Mouse (Mus musculus) ES-Bruce4 (cell line): ENCODE results near the gene Cdhr1. TPM values are rescaled to one million over a fixed set of nuclear protein-coding genes. Genes with fewer than 3 reads are reported as not detected.

ENCODE experiments used
- H3K27ac ChIP-seq: 2 replicates; pipeline ENCODE4 v1.5.1; 2012; ENCODE audit warnings: low read length, inconsistent platforms; ENCODE audit not compliant: insufficient read depth
- H3K27me3 ChIP-seq: 2 replicates; pipeline ENCODE4 v1.6.1; 2012; ENCODE audit warnings: mild to moderate bottlenecking, low read length, inconsistent platforms; ENCODE audit not compliant: control insufficient read depth, poor library complexity, insufficient read depth, severe bottlenecking
- H3K36me3 ChIP-seq: 2 replicates; pipeline ENCODE4 v1.6.1; 2012; ENCODE audit warnings: inconsistent platforms, mild to moderate bottlenecking, low read length, moderate library complexity; ENCODE audit not compliant: control insufficient read depth, poor library complexity, insufficient read depth, severe bottlenecking
- H3K4me1 ChIP-seq: one replicate; pipeline ENCODE4 v1.8.1; 2011; ENCODE audit warnings: low read length; ENCODE audit not compliant: control insufficient read depth, insufficient read depth
- H3K4me3 ChIP-seq: 2 replicates; pipeline ENCODE4 v1.5.1; 2011; ENCODE audit warnings: low read depth, mild to moderate bottlenecking, low read length
- H3K9ac ChIP-seq: 2 replicates; pipeline ENCODE4 v1.6.1; 2012; ENCODE audit warnings: low read depth, mild to moderate bottlenecking, inconsistent platforms; ENCODE audit not compliant: poor library complexity, severe bottlenecking
- H3K9me3 ChIP-seq: replicated peaks from 2 replicates; pipeline ENCODE4 v1.6.1; 2012; ENCODE audit warnings: mild to moderate bottlenecking, low read length, inconsistent platforms; ENCODE audit not compliant: control insufficient read depth, poor library complexity, insufficient read depth, severe bottlenecking
- CTCF ChIP-seq: IDR thresholded peaks from one replicate; pipeline ENCODE4 v1.8.1; 2011; ENCODE audit warnings: low read depth, low read length
- EP300 ChIP-seq: IDR thresholded peaks from 2 replicates; pipeline ENCODE4 v1.6.1; 2011; ENCODE audit warnings: low read depth, low read length; ENCODE audit not compliant: insufficient read depth
- POLR2A ChIP-seq: IDR thresholded peaks from one replicate; pipeline ENCODE4 v1.8.1; 2011; ENCODE audit warnings: low read length; ENCODE audit not compliant: insufficient read depth
- polyA plus RNA-seq: library from polyadenylated mRNA; stranded (reverse); fragments of >200 nt; gene quantifications from 2 replicates; pipeline ENCODE4 v1.2.4, GENCODE M21; 2011; ENCODE audit warnings: low read depth; ENCODE audit not compliant: missing spikeins, insufficient read depth, insufficient read length

Cdhr1 gene
- polyA plus RNA-seq, 1 experiment, result 1.0 TPM

GRCm38 (mm10) chr14:37067629-37068028 is 30.5 kb downstream of the Cdhr1 start, which contains the start of gene Lrit2:
Lrit2 (plus strand) TSS chr14:37067929.
- no peak within 1 kb of the TSS for H3K9ac ChIP-seq
- TF ChIP-seq EP300, result no peak
- no peak for TF ChIP-seq CTCF
- no peak for TF ChIP-seq POLR2A
- no peaks in the 10 kb centered on the region; the same call in 1 of the 2 replicates for H3K27me3 ChIP-seq
- no peaks in the 10 kb centered on the region for H3K36me3 ChIP-seq
- H3K27ac ChIP-seq, result no peak within 1 kb of the TSS
- no peaks in the 10 kb centered on the region for H3K4me1 ChIP-seq
- H3K9me3 ChIP-seq, result no peaks in the 10 kb centered on the region
- no peak within 1 kb of the TSS for H3K4me3 ChIP-seq

GRCm38 (mm10) chr14:37066636-37067035 is 31.5 kb downstream of the Cdhr1 start:
- Histone ChIP-seq H3K9me3 (no peaks in the 10 kb centered on the region), H3K4me1 (no peaks in the 10 kb centered on the region), H3K9ac (no peak overlapping the region), H3K36me3 (no peaks in the 10 kb centered on the region), H3K27ac (no peak overlapping the region), H3K27me3 (no peaks in the 10 kb centered on the region; the same call in 1 of the 2 replicates), H3K4me3 (no peak overlapping the region)
- TF ChIP-seq POLR2A, result no peak
- no peak for TF ChIP-seq CTCF
- no peak for TF ChIP-seq EP300

GRCm38 (mm10) chr14:37064849-37065248 is 33.3 kb downstream of the Cdhr1 start:
- Histone ChIP-seq H3K9ac (no peak overlapping the region), H3K36me3 (no peaks in the 10 kb centered on the region), H3K9me3 (no peaks in the 10 kb centered on the region), H3K27ac (no peak overlapping the region), H3K27me3 (no peaks in the 10 kb centered on the region; the same call in 1 of the 2 replicates), H3K4me1 (no peaks in the 10 kb centered on the region), H3K4me3 (no peak overlapping the region)
- TF ChIP-seq POLR2A (no peak), EP300 (no peak), CTCF (no peak)

GRCm38 (mm10) chr14:37048914-37049410 is 49.2 kb downstream of the Cdhr1 start, which contains the start of gene Rgr:
Rgr (minus strand) TSS chr14:37048964.
- no peak for TF ChIP-seq CTCF
- TF ChIP-seq POLR2A, result no peak
- TF ChIP-seq EP300, result no peak
- Histone ChIP-seq H3K4me1 (no peaks in the 10 kb centered on the region), H3K27ac (no peak within 1 kb of the TSS), H3K9me3 (no peaks in the 10 kb centered on the region), H3K27me3 (no peaks in the 10 kb centered on the region), H3K4me3 (no peak within 1 kb of the TSS), H3K36me3 (no peaks in the 10 kb centered on the region), H3K9ac (no peak within 1 kb of the TSS)

- no peak overlapping the region for H3K4me3 ChIP-seq
- no peaks in the 10 kb centered on the region for H3K9me3 ChIP-seq
- H3K9ac ChIP-seq, result no peak overlapping the region
- TF ChIP-seq EP300 (no peak), POLR2A (no peak), CTCF (peak; percentile 26)
- no peaks in the 10 kb centered on the region for H3K27me3 ChIP-seq
- H3K4me1 ChIP-seq, result no peaks in the 10 kb centered on the region
- H3K27ac ChIP-seq, result no peak overlapping the region
- H3K36me3 ChIP-seq, result no peaks in the 10 kb centered on the region
Observed at GRCm38 (mm10) chr14:37034432-37034831, 63.7 kb downstream of the Cdhr1 start.

GRCm38 (mm10) chr14:37033241-37033640 is 64.9 kb downstream of the Cdhr1 start:
- H3K27me3 ChIP-seq, result no peaks in the 10 kb centered on the region
- H3K4me3 ChIP-seq, result no peak overlapping the region
- H3K9me3 ChIP-seq, result no peaks in the 10 kb centered on the region
- H3K27ac ChIP-seq, result no peak overlapping the region
- H3K4me1 ChIP-seq, result no peaks in the 10 kb centered on the region
- H3K36me3 ChIP-seq, result no peaks in the 10 kb centered on the region
- no peak overlapping the region for H3K9ac ChIP-seq
- peak; percentile 90 for TF ChIP-seq CTCF
- no peak for TF ChIP-seq POLR2A
